Mouse (Mus musculus) thymus, adult 2 months (tissue): Measurements from ENCODE around the gene Gm364. TPM values are rescaled to one million over a fixed set of nuclear protein-coding genes. Genes with fewer than 3 reads are reported as not detected.

Source experiments
- DNase-seq: peaks from one replicate; pipeline ENCODE4 v3.0.0; 2021
- H3K27ac ChIP-seq: fragments of 200-500 bp; 2 replicates; pipeline ENCODE4 v1.5.1; 2012; ENCODE audit warnings: low read length, control low read depth; ENCODE audit not compliant: control insufficient read depth, insufficient read depth
- H3K27me3 ChIP-seq: fragments of 200-500 bp; 2 replicates; pipeline ENCODE4 v1.6.1; 2012; ENCODE audit warnings: mild to moderate bottlenecking, low read length, moderate library complexity, mixed read lengths; ENCODE audit not compliant: control insufficient read depth, insufficient read depth
- H3K36me3 ChIP-seq: fragments of 200-500 bp; 2 replicates; pipeline ENCODE4 v1.6.1; 2012; ENCODE audit warnings: mild to moderate bottlenecking, low read length, moderate library complexity; ENCODE audit not compliant: control insufficient read depth, insufficient read depth
- H3K4me1 ChIP-seq: fragments of 200-500 bp; replicated peaks from 2 replicates; pipeline ENCODE4 v1.6.1; 2012; ENCODE audit warnings: low read length; ENCODE audit not compliant: control insufficient read depth, insufficient read depth
- H3K4me3 ChIP-seq: fragments of 200-500 bp; 2 replicates; pipeline ENCODE4 v1.5.1; 2012; ENCODE audit warnings: mild to moderate bottlenecking, low read length, control low read depth, moderate library complexity; ENCODE audit not compliant: control insufficient read depth, insufficient read depth
- CTCF ChIP-seq: fragments of 200-500 bp; IDR thresholded peaks from 2 replicates; pipeline ENCODE4 v1.5.1; 2012; ENCODE audit warnings: mild to moderate bottlenecking, control low read depth, low read length, moderate library complexity, borderline replicate concordance; ENCODE audit not compliant: control insufficient read depth, poor library complexity, insufficient read depth; ENCODE audit errors: extremely low read depth
- POLR2A ChIP-seq: fragments of 200-500 bp; IDR thresholded peaks from 2 replicates; pipeline ENCODE4 v1.6.1; 2012; ENCODE audit warnings: mild to moderate bottlenecking, low read length, control low read depth, moderate library complexity; ENCODE audit not compliant: control insufficient read depth, poor library complexity, insufficient read depth; ENCODE audit errors: extremely low read depth
- WGBS: fragments of 180-500 bp; shearing (Covaris S2); methylation state at CpG from one replicate; pipeline ENCODE4 v1.1.7; 2018; 5-methylcytosine and 5-hydroxymethylcytosine counted together
- polyA plus RNA-seq: library from polyadenylated mRNA; depleted of rRNA; stranded (reverse); fragments of >200 nt; gene quantifications from 2 replicates; pipeline ENCODE4 v1.2.3, GENCODE M21; 2012; rRNA removed

Gm364 gene
- not detected in 2 replicates for polyA plus RNA-seq

DNA sequence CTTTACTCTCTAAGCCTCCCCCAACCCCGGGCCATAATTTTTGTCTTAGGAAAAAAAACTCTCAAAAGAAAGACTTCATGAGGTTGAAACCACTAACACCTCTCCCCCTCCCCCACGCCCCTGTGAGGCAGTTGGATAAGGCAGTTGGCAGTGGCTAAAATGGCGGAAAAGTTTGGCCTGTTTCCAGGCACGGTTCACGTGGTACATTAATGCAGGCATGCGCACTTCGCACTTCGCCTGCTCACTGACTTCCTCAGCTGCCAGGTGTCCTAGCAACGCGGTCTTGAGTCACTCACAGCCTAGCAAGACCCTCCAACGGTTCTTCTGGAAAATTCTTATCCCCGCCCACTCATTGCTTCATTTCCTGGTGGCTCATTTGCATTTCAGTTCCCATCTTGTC, at the start of gene Gm364:
Gm364 (plus strand) TSS at position 386 of the 400 bp plus-strand sequence.
- TF ChIP-seq CTCF, result no peak
- TF ChIP-seq POLR2A, result no peak
- DNase-seq, result no peak
- H3K27me3 ChIP-seq, result no peaks in the 10 kb centered on the region
- H3K27ac ChIP-seq, result no peak within 1 kb of the TSS
- WGBS, result 96% methylated on average over 12 of the region's 12 CpGs
- H3K4me3 ChIP-seq, result no peak within 1 kb of the TSS
- no peaks in the 10 kb centered on the region for H3K36me3 ChIP-seq
- no peaks in the 10 kb centered on the region for H3K4me1 ChIP-seq

DNA sequence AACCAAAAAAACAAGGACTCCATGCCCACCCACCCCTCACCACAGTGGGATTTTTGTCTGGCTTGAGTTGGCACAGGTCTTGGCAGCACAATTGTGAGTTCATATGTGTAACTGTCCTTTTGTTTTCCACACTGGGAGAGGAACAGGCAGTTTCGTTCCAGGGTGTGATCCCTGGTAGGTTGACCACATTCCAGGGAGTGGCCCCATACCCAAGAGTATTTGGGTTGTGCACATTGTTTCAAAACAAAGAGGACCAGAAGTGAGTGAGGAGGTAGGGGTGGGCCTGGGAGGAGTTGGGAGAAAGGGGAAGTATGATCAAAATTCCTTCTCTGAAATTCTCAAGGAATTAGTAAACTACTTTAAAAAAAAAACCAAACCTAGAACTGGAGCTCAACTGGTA, 49.6 kb upstream of the Gm364 start:
- DNase-seq, result no peak
- 100% methylated on average over 1 of the region's 1 CpGs for WGBS
- TF ChIP-seq POLR2A, result no peak
- no peak for TF ChIP-seq CTCF
- Histone ChIP-seq H3K36me3 (no peaks in the 10 kb centered on the region), H3K27me3 (no peaks in the 10 kb centered on the region), H3K4me1 (no peaks in the 10 kb centered on the region), H3K27ac (no peak overlapping the region), H3K4me3 (no peak overlapping the region)

DNA sequence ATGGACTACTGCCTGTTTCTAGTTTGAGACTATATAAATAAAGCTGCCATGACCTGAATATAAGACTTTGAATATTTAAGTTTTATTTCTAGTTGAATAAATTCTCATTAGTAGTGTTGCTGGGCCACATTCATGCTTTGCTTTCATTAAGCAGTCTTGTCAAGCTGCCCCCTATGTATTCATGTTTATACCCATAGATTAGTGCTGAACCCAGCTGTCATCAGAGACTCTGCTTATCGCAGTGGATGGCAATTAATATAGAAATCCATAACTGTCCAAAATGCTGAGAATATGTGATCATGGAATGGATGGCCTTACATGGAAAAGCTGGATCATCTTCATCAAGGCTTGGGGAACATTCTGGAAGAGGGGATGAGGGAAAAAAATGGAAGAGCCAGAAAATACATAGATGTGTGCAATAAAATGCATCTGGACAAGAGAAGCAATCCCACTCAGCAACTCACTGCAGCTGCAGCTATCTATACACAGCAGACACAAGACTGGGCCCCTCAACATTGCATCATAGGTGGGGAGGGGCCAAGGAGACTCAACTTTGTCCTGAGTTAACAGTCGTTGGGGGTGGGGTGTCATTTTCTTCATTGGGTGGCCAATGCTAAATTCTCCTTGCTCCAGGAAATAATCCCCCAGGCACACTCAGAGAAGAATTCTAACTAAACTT, 43.9 kb upstream of the Gm364 start:
- H3K4me1 ChIP-seq, result no peaks in the 10 kb centered on the region
- 74% methylated on average over 2 of the region's 2 CpGs for WGBS
- no peaks in the 10 kb centered on the region for H3K27me3 ChIP-seq
- no peaks in the 10 kb centered on the region for H3K36me3 ChIP-seq
- no peak for TF ChIP-seq POLR2A
- TF ChIP-seq CTCF, result no peak
- H3K4me3 ChIP-seq, result no peak overlapping the region
- no peak overlapping the region for H3K27ac ChIP-seq
- no peak for DNase-seq

DNA sequence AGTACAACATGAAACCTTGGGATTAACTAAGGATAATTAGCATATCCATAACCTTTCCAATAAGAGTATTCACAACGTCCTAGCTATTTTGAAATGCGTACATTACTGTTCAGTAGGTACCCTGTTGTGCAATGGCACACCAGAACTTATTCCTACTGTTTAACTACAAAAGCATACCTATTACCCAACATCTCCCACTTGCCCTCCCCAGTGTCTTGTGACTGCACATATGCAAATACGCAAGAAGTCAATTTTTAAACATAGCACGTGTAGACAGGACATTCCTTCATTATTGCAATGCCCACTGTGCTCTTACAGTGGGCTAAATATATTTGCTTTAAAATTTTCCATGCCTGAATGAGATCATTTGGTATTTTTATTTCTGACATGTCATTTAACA, 36.0 kb upstream of the Gm364 start:
- WGBS, result 92% methylated on average over 4 of the region's 4 CpGs
- H3K27ac ChIP-seq, result no peak overlapping the region
- H3K4me1 ChIP-seq, result no peaks in the 10 kb centered on the region
- TF ChIP-seq CTCF (no peak), POLR2A (no peak)
- no peak for DNase-seq
- no peak overlapping the region for H3K4me3 ChIP-seq
- no peaks in the 10 kb centered on the region for H3K27me3 ChIP-seq
- peaks cover 10% of the 10 kb centered on the region for H3K36me3 ChIP-seq

DNA sequence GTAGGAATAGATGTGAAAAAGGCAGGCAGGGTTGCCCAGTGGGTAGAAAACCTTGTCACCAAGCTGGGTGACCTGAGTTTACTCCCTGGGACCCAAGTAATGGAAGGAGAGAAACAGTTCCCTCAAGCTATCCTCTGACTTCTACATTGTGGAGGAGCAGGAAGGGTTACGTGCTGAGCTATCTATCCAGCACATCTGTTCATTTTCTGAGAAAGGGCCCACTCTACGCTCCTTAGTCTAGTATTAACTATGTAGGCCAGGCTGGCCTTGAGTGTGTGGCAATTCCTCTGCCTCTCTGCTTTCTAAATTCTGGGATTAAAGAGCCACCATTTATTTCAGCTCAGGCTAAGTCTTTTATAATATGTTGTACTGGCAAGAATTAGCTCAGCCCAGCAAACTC, 35.4 kb upstream of the Gm364 start:
- no peak for TF ChIP-seq POLR2A
- no peak for TF ChIP-seq CTCF
- peaks cover 12% of the 10 kb centered on the region for H3K36me3 ChIP-seq
- 100% methylated on average over 2 of the region's 2 CpGs for WGBS
- no peak overlapping the region for H3K27ac ChIP-seq
- DNase-seq, result no peak
- H3K4me1 ChIP-seq, result no peaks in the 10 kb centered on the region
- H3K27me3 ChIP-seq, result no peaks in the 10 kb centered on the region
- H3K4me3 ChIP-seq, result no peak overlapping the region

DNA sequence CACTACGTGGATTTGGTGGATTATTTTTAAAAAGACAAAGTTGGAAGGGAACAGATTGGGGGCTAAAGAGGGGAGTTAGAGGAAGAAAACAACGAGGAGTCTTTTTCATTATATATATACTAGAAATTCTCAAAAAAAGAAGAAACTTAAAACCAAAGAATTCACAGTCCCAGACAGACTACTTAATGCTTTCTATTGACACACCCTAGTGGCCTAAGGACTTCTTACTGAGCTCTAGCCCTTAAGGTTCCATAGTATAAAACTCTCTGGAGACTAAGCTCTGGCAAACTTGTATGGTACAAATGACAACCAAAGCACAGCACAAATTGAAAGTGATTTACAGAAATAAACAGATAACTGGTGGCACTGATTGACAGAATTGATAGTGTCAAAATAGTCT, 34.9 kb upstream of the Gm364 start:
- TF ChIP-seq CTCF (no peak), POLR2A (no peak)
- Histone ChIP-seq H3K4me1 (no peaks in the 10 kb centered on the region), H3K36me3 (peaks cover 16% of the 10 kb centered on the region), H3K4me3 (no peak overlapping the region), H3K27ac (no peak overlapping the region), H3K27me3 (no peaks in the 10 kb centered on the region)
- DNase-seq, result no peak
- WGBS, result 88% methylated on average over 2 of the region's 2 CpGs

DNA sequence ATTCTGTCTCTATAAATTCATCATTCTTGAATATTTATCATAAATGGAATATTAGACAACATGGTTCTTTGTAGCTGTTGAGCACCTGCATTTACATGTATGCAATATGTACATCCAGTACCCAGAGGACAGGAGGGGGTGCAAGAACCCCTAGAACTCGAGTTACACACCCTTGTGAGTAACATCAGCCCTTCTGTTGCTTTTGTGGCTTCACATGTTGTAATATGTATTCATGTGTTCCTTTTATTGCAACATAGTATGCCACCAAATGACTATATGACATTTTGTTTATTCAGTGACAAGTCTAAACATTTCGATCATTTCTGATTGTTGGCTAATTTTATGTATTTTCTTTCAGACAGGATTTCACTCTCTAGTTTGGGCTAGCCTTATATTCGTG, 31.9 kb upstream of the Gm364 start:
- no peak for DNase-seq

More for the DNA sequence above, 31.9 kb upstream of the Gm364 start:
- no peaks in the 10 kb centered on the region for H3K4me1 ChIP-seq
- peaks cover 24% of the 10 kb centered on the region for H3K36me3 ChIP-seq
- 89% methylated on average over 3 of the region's 3 CpGs for WGBS
- no peaks in the 10 kb centered on the region for H3K27me3 ChIP-seq
- no peak overlapping the region for H3K4me3 ChIP-seq
- no peak overlapping the region for H3K27ac ChIP-seq
- TF ChIP-seq CTCF (no peak), POLR2A (no peak)
